Mouse (Mus musculus) left cerebral cortex, postnatal 25 days (tissue): ENCODE measurements around the gene Cblc. TPM values are rescaled to one million over a fixed set of nuclear protein-coding genes. Genes with fewer than 3 reads are reported as not detected.

Experiments
- DNase-seq, 2 experiments: peaks; one replicate each; pipeline ENCODE4 v3.0.0; 2022; ENCODE audit warnings: low spot score in 2 of 2, mixed read lengths in 1 of 2
- intact Hi-C: fragments of 180-260 bp; cut with DNase I; formaldehyde crosslinking; loops from one replicate; pipeline ENCODE4 v1.15.1; 2025
- total RNA-seq, 2 experiments: library from RNA; stranded (reverse); gene quantifications; 2 replicates each; pipeline ENCODE4 v1.2.3; 2021

Gene Cblc
- total RNA-seq, 2 experiments from 2014 or later, result not detected

DNA sequence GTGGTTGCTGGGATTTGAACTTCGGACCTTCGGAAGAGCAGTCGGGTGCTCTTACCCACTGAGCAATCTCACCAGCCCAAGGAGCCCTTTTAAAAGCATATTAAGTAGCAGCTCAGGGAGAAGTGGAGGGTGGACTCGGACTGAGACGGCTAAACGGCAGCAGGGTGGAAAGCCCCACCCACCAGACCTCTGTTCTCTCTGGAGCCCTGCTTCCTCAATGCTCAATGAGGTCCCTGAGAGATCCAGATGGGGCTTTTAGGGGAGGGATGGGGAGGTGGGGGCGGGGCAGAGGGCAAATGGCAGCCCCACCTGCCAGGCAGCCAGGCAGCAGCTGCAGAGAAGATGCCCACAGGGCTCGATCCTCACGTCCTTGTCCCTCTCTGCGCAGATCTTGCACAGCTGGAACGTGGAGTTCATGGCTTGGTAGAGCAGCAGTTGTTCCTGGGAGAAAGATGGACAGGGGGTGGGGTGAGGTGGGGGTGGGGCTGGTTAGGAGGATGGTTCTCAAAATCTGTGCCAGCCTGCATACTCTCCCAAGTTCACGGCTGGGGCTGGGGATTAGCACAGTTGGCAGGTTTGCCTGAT lies 10.6 kb downstream of the Cblc start:
- no peak for DNase-seq
- intact Hi-C loops, result no loop called here

DNA sequence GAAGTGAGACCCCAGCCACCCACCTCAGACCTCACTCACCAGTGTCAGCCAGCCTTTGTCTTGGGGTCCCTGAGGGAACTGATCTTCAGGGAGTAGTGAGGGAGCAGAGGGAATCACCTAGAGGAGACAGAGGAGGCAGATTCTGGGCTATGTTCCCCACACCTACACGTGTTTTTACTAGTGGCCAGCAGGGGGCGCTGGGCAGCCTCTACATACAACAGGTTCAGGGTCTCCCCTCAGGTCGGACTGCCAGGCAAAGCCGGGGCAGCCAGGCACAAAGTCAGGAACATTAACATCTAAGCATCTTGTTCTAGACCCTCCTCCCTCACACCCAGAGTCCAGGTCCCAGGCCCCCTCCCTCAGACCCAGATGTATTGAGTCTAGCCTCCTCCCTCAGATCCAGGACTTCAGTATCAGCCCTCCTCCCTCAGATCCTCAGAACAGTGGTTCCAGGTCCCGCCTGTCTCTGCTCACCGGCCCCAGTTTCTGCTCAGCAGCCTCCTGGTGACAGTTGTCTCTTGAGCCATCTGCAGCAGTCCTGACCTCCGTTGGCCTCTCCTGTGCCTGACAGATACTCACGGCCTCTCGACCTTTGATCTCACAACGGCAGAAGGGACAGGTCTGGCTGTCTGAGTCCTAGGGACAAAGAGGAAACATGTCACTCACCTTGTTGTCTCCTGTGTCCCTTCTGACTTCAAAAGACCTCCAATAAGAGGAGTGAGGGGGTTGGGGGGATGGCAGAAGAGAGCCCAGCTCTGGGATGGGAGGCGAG lies 11.7 kb downstream of the Cblc start:
- intact Hi-C loops, result no loop called here
- DNase-seq, result no peak

DNA sequence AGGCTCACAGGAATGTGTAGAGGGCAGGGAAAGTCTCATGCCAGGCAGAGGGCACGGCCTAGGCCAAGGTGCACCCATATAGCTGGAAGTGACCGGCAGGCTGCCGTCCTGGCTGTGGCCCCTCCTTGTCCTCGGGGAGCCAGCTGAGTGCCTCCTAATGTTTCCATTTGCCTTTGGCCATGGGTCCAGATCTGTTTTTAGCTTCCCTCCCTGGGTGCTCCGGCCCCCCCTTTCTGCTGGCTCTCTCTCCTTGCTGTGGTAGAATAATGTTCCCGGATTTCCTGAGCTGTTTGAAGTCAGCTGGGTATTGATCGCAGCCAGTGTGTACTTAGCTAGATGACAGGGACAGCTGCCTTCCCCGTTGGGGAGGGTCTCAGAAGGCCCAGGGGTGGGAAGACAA lies 13.0 kb downstream of the Cblc start:
- intact Hi-C loops, result no loop called here
- no peak for DNase-seq

DNA sequence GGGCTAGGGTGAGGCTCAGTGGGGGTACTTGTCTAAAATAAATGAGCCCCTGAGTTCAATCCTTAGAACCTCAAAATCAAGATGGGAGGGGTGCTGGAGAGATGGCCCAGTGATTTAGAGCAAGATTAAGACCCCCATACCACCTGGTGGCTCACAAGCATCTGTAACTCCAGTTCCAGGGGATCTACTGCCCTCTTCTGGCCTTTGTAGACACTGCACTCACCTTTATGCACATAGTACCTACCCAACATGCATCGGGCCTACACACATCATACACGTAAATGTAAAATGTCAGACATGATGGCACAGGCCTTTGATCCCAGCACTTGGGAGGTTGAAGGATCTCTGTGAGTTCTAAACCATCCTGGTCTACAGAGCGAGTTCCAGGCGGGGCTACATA lies 14.0 kb downstream of the Cblc start:
- intact Hi-C loops, result no loop called here
- DNase-seq, result no peak

DNA sequence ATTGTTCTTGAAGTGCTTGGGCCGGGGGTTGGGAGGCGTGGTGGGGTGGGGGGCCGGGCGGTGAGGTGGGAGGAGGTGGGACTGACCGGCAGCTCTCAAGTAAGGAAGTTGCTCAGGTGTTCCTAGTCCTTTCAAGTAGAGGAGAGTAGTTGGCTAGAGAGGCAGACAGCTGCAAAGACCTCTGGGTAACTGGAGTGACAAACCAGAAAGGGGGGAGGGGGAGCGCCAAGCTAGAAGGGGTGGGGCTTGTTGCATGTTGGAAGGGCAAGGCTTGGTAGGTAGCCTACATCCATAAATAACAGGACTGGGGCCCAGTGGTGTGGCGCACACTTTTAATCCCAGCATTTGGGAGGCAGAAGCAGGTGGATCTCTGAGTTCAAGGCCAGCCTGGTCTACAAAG lies 14.9 kb downstream of the Cblc start:
- intact Hi-C loops, result no loop called here
- DNase-seq, result no peak

GRCm38 (mm10) chr7:19779903-19780302 lies 16.7 kb downstream of the Cblc start:
- intact Hi-C loops, result no loop called here
- no peak for DNase-seq

- intact Hi-C loops, result no loop called here
Measured at GRCm38 (mm10) chr7:19778645-19779044, 18.0 kb downstream of the Cblc start.

GRCm38 (mm10) chr7:19777049-19777723 lies 19.4 kb downstream of the Cblc start:
- no peak for DNase-seq
- intact Hi-C loops, result no loop called here

More at GRCm38 (mm10) chr7:19778645-19779044, 18.0 kb downstream of the Cblc start:
- DNase-seq, result no peak

- intact Hi-C loops, result no loop called here
- no peak for DNase-seq
Measured at GRCm38 (mm10) chr7:19771682-19772081, 24.9 kb downstream of the Cblc start.

GRCm38 (mm10) chr7:19770984-19771391 lies 25.6 kb downstream of the Cblc start, which contains the start of gene Bcam:
TSS of gene Bcam (minus strand) at chr7:19771016.
- intact Hi-C loops, result no loop called here
- no peak for DNase-seq

DNA sequence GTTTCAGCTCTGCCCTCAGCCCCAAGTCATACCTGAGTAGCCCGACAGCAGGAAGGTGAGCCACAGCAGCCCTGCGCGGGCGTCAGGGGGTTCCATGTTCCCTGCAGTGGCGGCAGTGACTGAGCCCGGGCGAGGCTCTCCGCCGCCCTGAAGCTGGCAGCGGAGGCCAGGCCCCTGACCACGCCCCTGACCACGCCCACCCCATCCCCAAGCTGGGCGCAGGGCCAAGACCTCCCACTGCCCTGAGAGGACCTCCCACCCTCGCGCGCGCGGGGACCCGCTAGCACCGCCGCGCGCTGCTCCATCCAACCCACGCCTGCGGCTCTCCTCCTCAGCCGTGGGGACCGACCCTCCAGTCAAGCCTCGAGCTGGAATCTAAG lies 26.2 kb downstream of the Cblc start:
- peak; percentile 39 to 40 for DNase-seq
- intact Hi-C loops, result no loop called here

DNA sequence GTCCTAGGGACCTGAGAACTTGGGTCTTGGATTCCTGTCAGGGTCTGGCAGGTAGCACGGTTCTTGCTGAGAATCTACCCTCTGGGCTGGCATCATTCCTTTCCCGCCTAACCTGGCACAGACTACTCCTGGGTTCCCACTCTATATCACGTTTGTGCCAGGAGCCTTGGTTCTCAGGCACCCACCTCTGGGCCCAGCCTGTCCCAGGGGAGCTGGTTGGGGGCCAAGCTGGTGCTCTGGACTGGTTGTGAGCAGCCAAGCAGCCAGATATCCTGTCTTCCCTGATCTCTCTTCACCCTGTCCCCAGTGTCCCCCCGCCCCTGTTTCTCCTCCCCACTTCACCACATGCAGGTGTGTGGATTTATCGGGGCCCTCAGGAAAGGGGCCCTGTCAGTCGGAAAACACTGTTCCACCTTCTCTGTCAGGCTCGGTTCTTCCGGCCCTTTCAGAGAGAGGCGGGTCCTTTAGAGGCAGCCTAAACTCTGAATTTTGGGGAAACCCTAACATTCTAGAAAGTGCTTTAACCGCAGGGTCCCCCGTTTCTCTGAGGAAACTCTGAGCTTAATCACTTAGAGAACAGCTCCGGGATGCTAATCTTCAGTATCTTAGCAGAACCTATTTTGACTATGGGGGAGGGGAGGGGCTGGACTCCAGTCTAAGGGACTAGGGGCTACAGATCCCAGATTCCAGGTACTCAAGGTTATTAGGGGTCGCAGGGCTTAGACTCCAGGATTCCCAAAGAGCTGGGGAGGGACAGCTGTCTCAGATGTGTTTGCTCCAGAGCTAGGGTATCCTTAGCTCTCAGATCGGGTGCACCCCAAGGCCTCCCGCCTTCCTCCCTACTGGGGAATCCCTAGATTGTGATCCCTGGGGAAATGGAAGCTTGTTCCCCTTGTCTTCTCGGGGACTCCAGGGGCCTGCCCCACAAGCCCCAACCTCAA lies 26.9 kb downstream of the Cblc start:
- DNase-seq, result no peak

DNA sequence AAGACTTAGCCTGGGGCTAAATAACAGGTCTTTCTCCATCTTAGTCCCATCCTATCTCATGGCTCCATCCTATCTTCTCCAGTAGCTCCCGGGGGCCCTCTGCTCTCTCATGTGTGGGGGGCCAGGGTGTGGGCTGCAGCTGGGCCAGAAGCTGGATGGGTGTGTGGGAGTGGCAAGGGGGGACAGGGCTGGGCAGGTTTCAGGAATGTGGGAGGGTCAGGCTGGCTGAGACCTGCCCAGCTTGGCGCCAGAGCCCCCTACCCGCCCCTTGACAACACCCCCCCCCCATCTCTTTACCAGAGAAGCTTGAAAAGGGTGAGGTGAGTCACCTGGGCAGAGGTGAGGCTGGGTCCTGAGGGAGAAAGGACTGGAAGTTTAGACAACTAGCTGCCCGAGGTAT lies 27.6 kb downstream of the Cblc start:
- DNase-seq, result no peak
- intact Hi-C loops, result no loop called here

More for the DNA sequence above, 26.9 kb downstream of the Cblc start:
- intact Hi-C loops, result no loop called here

- intact Hi-C loops, result no loop called here
- DNase-seq, result no peak
Measured at GRCm38 (mm10) chr7:19768251-19768650, 28.4 kb downstream of the Cblc start.

DNA sequence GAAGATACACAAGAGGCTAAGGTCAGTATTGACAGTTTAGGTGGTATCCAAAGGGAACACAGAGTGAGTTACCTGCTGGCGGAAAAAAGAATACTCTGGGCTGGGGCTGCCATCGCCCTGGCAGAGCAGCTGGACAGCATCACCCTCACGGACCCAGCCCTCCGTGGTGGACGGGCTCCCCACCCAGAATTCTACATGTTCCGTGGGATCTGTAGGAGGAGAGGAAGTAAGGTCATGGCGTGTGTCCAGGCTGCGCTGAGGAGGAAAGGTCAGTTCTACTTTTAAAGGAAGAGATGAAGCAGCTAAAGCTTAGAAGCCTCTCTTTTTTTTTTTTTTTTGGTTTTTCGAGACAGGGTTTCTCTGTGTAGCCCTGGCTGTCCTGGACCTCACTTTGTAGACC lies 32.0 kb downstream of the Cblc start:
- intact Hi-C loops, result no loop called here
- DNase-seq, result no peak

DNA sequence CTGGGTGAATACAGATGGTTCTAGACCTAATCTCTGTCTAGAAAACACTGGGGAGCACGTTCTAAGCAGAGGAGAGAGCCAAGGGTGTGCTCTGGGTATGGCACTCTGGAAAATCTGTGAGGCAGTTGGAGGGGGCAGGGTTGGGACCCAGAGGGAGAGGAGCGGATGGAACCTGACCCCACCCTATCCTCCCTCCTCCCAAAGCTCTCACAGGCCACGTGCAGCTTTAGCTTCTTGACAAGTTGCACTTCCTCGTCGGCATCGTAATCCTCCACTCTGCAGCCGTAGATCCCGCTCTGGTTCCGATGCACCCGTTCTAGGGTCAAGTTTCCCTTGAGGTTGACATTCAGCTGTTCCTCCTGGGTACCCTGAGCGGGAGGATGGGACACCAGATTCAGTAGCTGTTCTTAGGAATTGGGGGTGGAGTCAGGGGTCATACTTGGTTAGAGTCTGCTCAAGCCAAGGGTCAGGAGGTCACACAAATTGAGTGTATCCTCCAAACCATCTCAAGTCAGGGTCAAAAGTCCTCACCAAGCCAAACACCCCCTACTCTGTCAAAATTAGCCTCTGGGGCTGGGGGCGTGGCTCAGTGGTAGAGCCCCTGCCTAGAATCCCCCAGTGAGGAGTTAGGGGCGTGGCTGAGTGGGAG lies 32.7 kb downstream of the Cblc start:
- intact Hi-C loops, result no loop called here
- no peak for DNase-seq

DNA sequence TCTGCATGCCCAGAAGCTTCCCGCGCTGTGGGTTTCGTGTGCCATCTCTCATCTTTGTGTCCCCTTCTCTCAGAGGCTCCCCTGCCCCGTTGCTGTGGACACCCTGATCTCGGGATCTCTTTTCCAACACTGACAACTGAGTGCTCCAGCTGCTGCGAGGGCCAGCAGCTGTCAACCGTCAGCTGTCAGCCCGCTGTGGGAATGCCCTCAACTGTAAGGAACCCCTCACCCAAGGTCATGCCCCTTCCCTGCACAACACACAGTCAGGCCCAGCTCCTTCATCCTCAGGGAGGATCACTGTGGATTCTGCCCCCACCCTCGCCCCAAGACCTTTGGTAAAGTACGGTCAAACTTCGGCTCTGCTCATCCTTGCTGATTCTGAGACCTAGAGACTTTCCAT lies 34.3 kb downstream of the Cblc start:
- DNase-seq, result no peak
- intact Hi-C loops, result no loop called here

DNA sequence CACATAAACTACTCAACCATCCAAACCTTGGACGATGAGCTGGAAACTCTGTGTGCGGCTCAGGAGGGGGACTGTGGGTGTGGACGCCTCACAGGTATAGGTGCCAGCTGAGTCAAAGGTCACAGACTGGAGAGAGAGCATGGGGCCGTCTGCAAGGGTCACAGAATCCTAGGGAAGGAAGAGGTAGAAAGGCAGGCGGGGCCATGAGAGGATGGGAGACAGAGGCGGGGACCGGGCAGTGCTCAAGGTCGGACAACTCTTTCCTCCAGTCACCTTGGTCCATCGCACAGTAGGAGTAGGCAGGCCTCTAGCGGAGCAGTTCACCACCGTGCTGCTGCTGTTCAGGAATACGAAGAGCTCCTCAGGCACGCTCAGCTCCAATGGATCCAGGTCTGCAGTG lies 36.6 kb downstream of the Cblc start:
- no peak for DNase-seq
- intact Hi-C loops, result no loop called here

DNA sequence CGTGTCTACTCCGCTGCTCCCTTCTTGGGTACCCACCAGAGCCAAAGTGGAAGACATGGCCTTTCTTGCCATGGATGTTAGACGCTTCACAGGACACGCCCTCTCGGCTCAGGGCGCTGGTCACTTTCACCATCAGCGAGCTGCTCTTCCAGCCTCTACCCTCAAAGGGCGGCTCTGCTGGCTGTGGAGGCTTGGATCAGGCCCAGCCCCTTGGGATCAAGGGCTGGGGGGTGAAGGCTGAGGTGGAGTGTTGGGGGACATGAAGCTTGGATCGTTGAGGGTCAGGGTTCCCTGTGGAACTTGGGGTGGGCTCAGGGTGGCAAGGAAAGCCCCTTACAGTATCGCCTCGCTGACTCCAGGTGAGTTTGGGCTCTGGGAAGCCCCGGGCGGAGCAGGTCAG lies 38.0 kb downstream of the Cblc start:
- intact Hi-C loops, result no loop called here
- DNase-seq, result no peak
